ENCODE assay signal across 11 mouse cellular contexts in genomic region chr17:30910866-30911731, GRCm38 (mm10). TPM values are rescaled to one million over a fixed set of nuclear protein-coding genes. Genes with fewer than 3 reads are reported as not detected.
DNase-seq lines count a peak whose midpoint lies in the region; ATAC-seq lines count a peak whose summit lies in the region.
"Had no signal": no experiment of that assay in that cellular context is flagged by ENCODE, and none has a peak within 500 bp of the region (broad histone marks: within the 10 kb centered on the region; RNA-seq: fewer than 3 reads in every experiment).

No protein-coding gene starts in this region.

- H3K9me3 ChIP-seq in limb, embryonic 13.5 days, result no peaks in the 10 kb centered on the region
- H3K9me3 ChIP-seq: liver, embryonic 15.5 days had no signal

- 28% methylated on average over 26 of the region's 27 CpGs for WGBS in limb, embryonic 13.5 days

- no peaks in the 10 kb centered on the region for H3K36me3 ChIP-seq in limb, embryonic 13.5 days
- H3K36me3 ChIP-seq: liver, embryonic 15.5 days had no signal

- H3K4me1 ChIP-seq in limb, embryonic 13.5 days, result peaks cover 24% of the 10 kb centered on the region
- H3K4me1 ChIP-seq: liver, embryonic 15.5 days had no signal

- peaks cover 90% of the 10 kb centered on the region for H3K27me3 ChIP-seq in limb, embryonic 13.5 days
- H3K27me3 ChIP-seq: liver, embryonic 15.5 days had no signal

- no peak overlapping the region for H3K9ac ChIP-seq in limb, embryonic 13.5 days
- H3K9ac ChIP-seq: liver, embryonic 15.5 days had no signal

- H3K4me2 ChIP-seq in limb, embryonic 13.5 days (replicated peaks), result peak overlapping the region; percentile 44
- H3K4me2 ChIP-seq: liver, embryonic 15.5 days had no signal

- DNase-seq in cerebellum, adult 11 months, result peak; percentile 8
- no peak for DNase-seq in cerebellum, adult 9-11 months
- peak; percentile 9 to 30 for DNase-seq in kidney, postnatal 36 days
- DNase-seq in kidney, postnatal 10 days, result no peak
- DNase-seq in adrenal gland, adult 18-20 months (ENCODE audit: low spot score in 2 of 2), result peak; percentile 19 to 29
- DNase-seq in spleen, postnatal 4 days (ENCODE audit: low spot score in 2 of 2), result no peak
- DNase-seq: heart, adult 2 months had no signal

- H3K4me3 ChIP-seq in limb, embryonic 13.5 days, result 0 out of 2 replicates have a peak overlapping the region, but pooled peaks have one; percentile 5
- H3K4me3 ChIP-seq: heart, adult 2 months; liver, embryonic 15.5 days had no signal

- ATAC-seq in limb, embryonic 13.5 days (ENCODE audit: low FRiP score, low read depth), result no peak
- ATAC-seq in megakaryocyte-erythroid progenitor cell, adult 5-6 weeks (replicated peaks; ENCODE audit: low FRiP score, low TSS enrichment, poor library complexity, severe bottlenecking), result no peak

- no peak overlapping the region for H3K27ac ChIP-seq in limb, embryonic 13.5 days
- H3K27ac ChIP-seq: heart, adult 2 months; kidney, postnatal 0 days; liver, embryonic 15.5 days had no signal

RNA-seq across cellular contexts. Expression of gene Glp1r, which starts 9.5 kb away (rescaled TPM):
- total RNA-seq in adrenal gland, adult 18-20 months (2021), result under 1 TPM in 1 of 2 experiments, not detected in 1; 0.10 TPM
- polyA plus RNA-seq in limb, embryonic 13.5 days (2015; fragmentation: Nextera tagmentation; extraction: Ambion mirVana), result not detected in 2 replicates
- not detected in 2 replicates for total RNA-seq in megakaryocyte-erythroid progenitor cell, adult 5-6 weeks (2014; fragmentation: Nextera tagmentation)
- total RNA-seq in megakaryocyte-erythroid progenitor cell, adult 5-6 weeks (2017), result not detected in 2 replicates
- polyA plus RNA-seq: liver, embryonic 15.5 days had no signal

RNA-seq across cellular contexts. Expression of gene Umodl1, which starts 43.3 kb away (rescaled TPM):
- total RNA-seq in adrenal gland, adult 18-20 months (2021), result 1 to 10 TPM in 1 of 2 experiments, not detected in 1; 2.0 TPM
- not detected in 2 replicates for polyA plus RNA-seq in limb, embryonic 13.5 days (2015; fragmentation: Nextera tagmentation; extraction: Ambion mirVana)
- total RNA-seq in megakaryocyte-erythroid progenitor cell, adult 5-6 weeks (2014; fragmentation: Nextera tagmentation), result not detected in 2 replicates
- not detected in 2 replicates for total RNA-seq in megakaryocyte-erythroid progenitor cell, adult 5-6 weeks (2017)
- total RNA-seq: heart, adult 2 months had no signal
- polyA plus RNA-seq: heart, adult 2 months had no signal

Comparison
In these comparisons a context has a peak if more than half of its experiments do, and no peak if none do; other contexts are left out.
1. DNase-seq: peak in cerebellum, adult 11 months (single experiment), kidney, postnatal 36 days (2 of 2) and adrenal gland, adult 18-20 months (2 of 2); none in cerebellum, adult 9-11 months (single experiment), kidney, postnatal 10 days (single experiment) and spleen, postnatal 4 days (0 of 2).